Mouse (Mus musculus) heart, embryonic 12.5 days (tissue): ENCODE results near the gene Ptprf. TPM values are rescaled to one million over a fixed set of nuclear protein-coding genes. Genes with fewer than 3 reads are reported as not detected.
A peak's percentile ranks its signal among the peaks of the same experiment; 100 is the strongest.

Experiments used
- ATAC-seq: fragments of 200-750 bp; cut with Nextera tagmentation; 2 replicates; pipeline ENCODE4 v1.8.0; 2017; ENCODE audit warnings: moderate TSS enrichment, moderate library complexity; ENCODE audit not compliant: insufficient number of reproducible peaks, low FRiP score
- H3K27ac ChIP-seq: fragments of 300-500 bp; sonication (generic); 2 replicates; pipeline ENCODE4 v1.5.1; 2016; ENCODE audit warnings: mild to moderate bottlenecking, moderate library complexity; ENCODE audit not compliant: poor library complexity, severe bottlenecking
- H3K27me3 ChIP-seq: fragments of 300-500 bp; sonication (generic); replicated peaks from 2 replicates; pipeline ENCODE4 v1.6.1; 2016; ENCODE audit warnings: mild to moderate bottlenecking, moderate library complexity
- H3K36me3 ChIP-seq: fragments of 300-500 bp; sonication (generic); 2 replicates; pipeline ENCODE4 v1.6.1; 2016; ENCODE audit warnings: mild to moderate bottlenecking, moderate library complexity
- H3K4me1 ChIP-seq: fragments of 300-500 bp; sonication (generic); replicated peaks from 2 replicates; pipeline ENCODE4 v1.6.1; 2016; ENCODE audit warnings: mild to moderate bottlenecking
- H3K4me2 ChIP-seq: fragments of 300-500 bp; sonication (generic); 2 replicates; pipeline ENCODE4 v1.6.1; 2016; ENCODE audit warnings: mild to moderate bottlenecking, moderate library complexity
- H3K4me3 ChIP-seq: fragments of 300-500 bp; sonication (generic); 2 replicates; pipeline ENCODE4 v1.5.1; 2016; ENCODE audit warnings: mild to moderate bottlenecking
- H3K9ac ChIP-seq: fragments of 300-500 bp; sonication (generic); 2 replicates; pipeline ENCODE4 v1.6.1; 2016; ENCODE audit warnings: mild to moderate bottlenecking, moderate library complexity
- H3K9me3 ChIP-seq: fragments of 300-500 bp; sonication (generic); replicated peaks from 2 replicates; pipeline ENCODE4 v1.6.1; 2016; ENCODE audit warnings: mild to moderate bottlenecking, moderate library complexity
- WGBS: fragments of 180-500 bp; shearing (Covaris S2); methylation state at CpG from one replicate; pipeline ENCODE4 v1.1.7; 2016; 5-methylcytosine and 5-hydroxymethylcytosine counted together
- polyA plus RNA-seq: library from polyadenylated mRNA; unstranded; fragments of >200 nt; fragmentation: Nextera tagmentation; extraction: Ambion mirVana; gene quantifications from 2 replicates; pipeline ENCODE4 v1.2.1, GENCODE M21; 2016

Ptprf gene
- polyA plus RNA-seq, 1 experiment from 2014 or later = 38.1 TPM

DNA sequence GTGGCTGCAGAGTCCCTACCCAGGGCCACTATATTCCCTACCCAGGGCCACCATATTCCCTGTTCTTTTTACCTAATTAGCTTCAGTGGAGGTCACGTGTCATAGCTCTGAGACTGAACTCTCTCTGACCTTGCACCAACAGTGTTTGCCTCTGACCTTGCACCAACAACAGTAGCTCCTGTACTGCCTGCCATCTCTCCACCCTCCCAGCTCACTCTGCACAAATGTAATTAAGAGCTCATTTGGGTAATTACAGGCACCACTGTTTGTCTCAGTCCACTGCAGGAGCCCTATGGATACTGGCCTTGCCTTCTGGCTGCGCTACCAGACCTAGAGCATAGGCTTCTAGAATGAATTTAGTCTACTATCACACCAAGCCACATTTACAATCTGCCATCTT is 57.3 kb downstream of the Ptprf start:
- ATAC-seq = no peak
- H3K27ac ChIP-seq = no peak overlapping the region
- 77% methylated on average over 2 of the region's 2 CpGs for WGBS

GRCm38 (mm10) chr4:118231861-118232260 is 59.3 kb downstream of the Ptprf start:
- peaks cover 92% of the 10 kb centered on the region for H3K36me3 ChIP-seq
- WGBS = 90% methylated on average over 6 of the region's 6 CpGs
- H3K4me3 ChIP-seq = no peak overlapping the region
- peaks cover 11% of the 10 kb centered on the region for H3K4me1 ChIP-seq
- no peak for ATAC-seq
- H3K4me2 ChIP-seq = no peak overlapping the region
- no peak overlapping the region for H3K9ac ChIP-seq
- no peaks in the 10 kb centered on the region for H3K9me3 ChIP-seq
- H3K27me3 ChIP-seq = no peaks in the 10 kb centered on the region
- H3K27ac ChIP-seq = no peak overlapping the region

More for the DNA sequence above, 57.3 kb downstream of the Ptprf start:
- H3K27me3 ChIP-seq = no peaks in the 10 kb centered on the region
- peaks cover 88% of the 10 kb centered on the region for H3K36me3 ChIP-seq
- H3K4me2 ChIP-seq = no peak overlapping the region
- H3K4me1 ChIP-seq = peaks cover 19% of the 10 kb centered on the region
- H3K9ac ChIP-seq = no peak overlapping the region
- H3K9me3 ChIP-seq = no peaks in the 10 kb centered on the region
- no peak overlapping the region for H3K4me3 ChIP-seq

GRCm38 (mm10) chr4:118229035-118229770 is 62.0 kb downstream of the Ptprf start:
- WGBS = 74% methylated on average over 6 of the region's 6 CpGs
- Histone ChIP-seq H3K4me1 (peaks cover 11% of the 10 kb centered on the region), H3K27ac (no peak overlapping the region), H3K4me3 (no peak overlapping the region), H3K4me2 (no peak overlapping the region), H3K36me3 (peaks cover 92% of the 10 kb centered on the region), H3K9me3 (no peaks in the 10 kb centered on the region), H3K9ac (no peak overlapping the region), H3K27me3 (no peaks in the 10 kb centered on the region)
- ATAC-seq = no peak

- WGBS = 85% methylated on average over 12 of the region's 12 CpGs
These were observed 63.8 kb downstream of the Ptprf start for GRCm38 (mm10) chr4:118227398-118227797.

DNA sequence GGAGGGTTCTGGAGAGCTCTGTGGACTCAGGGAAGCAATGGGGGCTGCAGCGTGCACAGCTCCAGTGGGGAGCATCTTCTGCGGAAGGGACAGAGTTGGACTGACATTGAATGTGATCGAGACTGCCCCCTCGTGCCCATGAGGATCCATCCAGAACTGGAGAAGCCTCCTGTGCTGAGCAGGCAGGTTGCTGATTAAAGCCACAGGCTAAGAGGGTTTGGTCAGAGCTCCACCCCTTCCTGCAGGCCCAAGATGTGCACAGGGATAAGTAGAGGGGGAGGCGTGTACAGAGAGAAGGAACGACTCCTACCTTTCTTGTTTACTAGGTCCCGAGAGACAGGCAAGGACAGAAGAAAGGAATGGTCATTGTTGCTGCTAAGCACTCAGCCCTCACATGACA is 69.9 kb downstream of the Ptprf start:
- no peak overlapping the region for H3K27ac ChIP-seq
- no peaks in the 10 kb centered on the region for H3K4me1 ChIP-seq
- H3K4me2 ChIP-seq = no peak overlapping the region
- H3K27me3 ChIP-seq = no peaks in the 10 kb centered on the region
- no peak overlapping the region for H3K9ac ChIP-seq
- no peak for ATAC-seq
- peaks cover 93% of the 10 kb centered on the region for H3K36me3 ChIP-seq
- H3K4me3 ChIP-seq = no peak overlapping the region
- H3K9me3 ChIP-seq = no peaks in the 10 kb centered on the region
- 76% methylated on average over 7 of the region's 7 CpGs for WGBS

More at GRCm38 (mm10) chr4:118227398-118227797, 63.8 kb downstream of the Ptprf start:
- H3K4me1 ChIP-seq = no peaks in the 10 kb centered on the region
- no peak overlapping the region for H3K4me2 ChIP-seq
- H3K4me3 ChIP-seq = no peak overlapping the region
- no peaks in the 10 kb centered on the region for H3K9me3 ChIP-seq
- peaks cover 98% of the 10 kb centered on the region for H3K36me3 ChIP-seq
- H3K27ac ChIP-seq = no peak overlapping the region
- H3K9ac ChIP-seq = no peak overlapping the region
- no peak for ATAC-seq
- no peaks in the 10 kb centered on the region for H3K27me3 ChIP-seq

- no peaks in the 10 kb centered on the region for H3K9me3 ChIP-seq
- no peak overlapping the region for H3K9ac ChIP-seq
- no peak overlapping the region for H3K27ac ChIP-seq
- 83% methylated on average over 9 of the region's 9 CpGs for WGBS
- no peaks in the 10 kb centered on the region for H3K27me3 ChIP-seq
- H3K4me2 ChIP-seq = no peak overlapping the region
- H3K4me1 ChIP-seq = no peaks in the 10 kb centered on the region
- H3K4me3 ChIP-seq = no peak overlapping the region
- peaks cover 93% of the 10 kb centered on the region for H3K36me3 ChIP-seq
- no peak for ATAC-seq
These were observed 70.4 kb downstream of the Ptprf start for GRCm38 (mm10) chr4:118220756-118221155.

- Histone ChIP-seq H3K27me3 (no peaks in the 10 kb centered on the region), H3K36me3 (peaks cover 93% of the 10 kb centered on the region), H3K4me3 (no peak overlapping the region), H3K4me2 (no peak overlapping the region), H3K4me1 (no peaks in the 10 kb centered on the region), H3K9ac (no peak overlapping the region), H3K9me3 (no peaks in the 10 kb centered on the region), H3K27ac (no peak overlapping the region)
- WGBS = 89% methylated on average over 6 of the region's 6 CpGs
- ATAC-seq = no peak
These were observed 71.7 kb downstream of the Ptprf start for GRCm38 (mm10) chr4:118219487-118219886.

DNA sequence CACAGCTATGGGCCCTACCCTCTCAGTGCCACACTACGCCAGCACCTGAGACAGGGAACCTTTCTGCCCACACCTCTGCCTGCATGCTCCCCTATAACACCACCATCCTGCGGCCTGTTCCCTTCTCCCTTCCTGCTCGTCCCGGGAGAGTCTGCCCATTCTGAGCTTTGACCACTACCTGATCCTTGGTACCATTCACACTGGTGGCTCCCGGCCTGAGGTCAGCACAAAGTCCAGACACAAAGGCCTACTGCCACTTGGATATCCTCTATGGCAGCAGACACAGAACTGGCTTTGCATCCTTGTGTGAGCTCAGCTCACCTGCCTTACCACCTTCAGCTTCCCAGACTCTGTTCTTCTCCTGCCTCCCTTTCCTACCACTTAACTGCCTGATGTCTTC is 72.7 kb downstream of the Ptprf start:
- no peaks in the 10 kb centered on the region for H3K9me3 ChIP-seq
- ATAC-seq = no peak
- H3K27ac ChIP-seq = no peak overlapping the region
- H3K4me3 ChIP-seq = no peak overlapping the region
- 85% methylated on average over 5 of the region's 5 CpGs for whole genome bisulfite sequencing
- no peak overlapping the region for H3K4me2 ChIP-seq
- no peak overlapping the region for H3K9ac ChIP-seq
- no peaks in the 10 kb centered on the region for H3K27me3 ChIP-seq
- peaks cover 93% of the 10 kb centered on the region for H3K36me3 ChIP-seq
- no peaks in the 10 kb centered on the region for H3K4me1 ChIP-seq

- no peak overlapping the region for H3K9ac ChIP-seq
- peaks cover 96% of the 10 kb centered on the region for H3K36me3 ChIP-seq
- no peaks in the 10 kb centered on the region for H3K4me1 ChIP-seq
- no peak overlapping the region for H3K4me2 ChIP-seq
- 78% methylated on average over 17 of the region's 17 CpGs for WGBS
- H3K4me3 ChIP-seq = no peak overlapping the region
- H3K27me3 ChIP-seq = no peaks in the 10 kb centered on the region
- 0 out of 2 replicates have a peak, but pooled peaks have one; percentile 13 for ATAC-seq
- no peak overlapping the region for H3K27ac ChIP-seq
- no peaks in the 10 kb centered on the region for H3K9me3 ChIP-seq
These were observed 74.2 kb downstream of the Ptprf start for GRCm38 (mm10) chr4:118216726-118217595.

DNA sequence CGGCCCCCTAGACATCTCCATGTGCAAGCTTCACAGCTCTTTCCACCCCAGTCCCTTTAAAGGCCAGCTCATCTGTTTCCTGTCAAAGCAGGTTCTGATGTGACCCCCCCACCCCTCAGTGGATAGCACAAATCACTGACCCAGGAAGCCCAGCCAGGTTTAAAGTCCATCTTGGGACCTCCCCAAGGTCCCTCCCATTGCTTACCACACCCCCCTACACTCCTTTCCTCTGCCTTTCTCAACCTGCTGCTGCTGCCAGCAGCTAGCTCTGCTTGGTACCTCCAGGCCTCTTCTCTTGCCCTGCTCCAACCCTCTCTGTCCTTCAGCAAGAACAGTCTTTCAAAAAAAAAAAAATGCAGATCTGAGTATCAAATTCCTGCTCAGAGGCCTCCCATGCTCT is 76.3 kb downstream of the Ptprf start:
- H3K9me3 ChIP-seq = no peaks in the 10 kb centered on the region
- no peaks in the 10 kb centered on the region for H3K4me1 ChIP-seq
- H3K4me3 ChIP-seq = no peak overlapping the region
- 71% methylated on average over 1 of the region's 1 CpGs for WGBS
- H3K36me3 ChIP-seq = peaks cover 96% of the 10 kb centered on the region
- ATAC-seq = no peak
- no peak overlapping the region for H3K27ac ChIP-seq
- H3K4me2 ChIP-seq = no peak overlapping the region
- H3K9ac ChIP-seq = no peak overlapping the region
- H3K27me3 ChIP-seq = no peaks in the 10 kb centered on the region

- H3K9me3 ChIP-seq = no peaks in the 10 kb centered on the region
- no peak for ATAC-seq
- H3K36me3 ChIP-seq = peaks cover 43% of the 10 kb centered on the region
- H3K4me2 ChIP-seq = no peak overlapping the region
- no peak overlapping the region for H3K4me3 ChIP-seq
- H3K9ac ChIP-seq = no peak overlapping the region
- H3K4me1 ChIP-seq = no peaks in the 10 kb centered on the region
- 71% methylated on average over 10 of the region's 10 CpGs for WGBS
- H3K27ac ChIP-seq = no peak overlapping the region
- H3K27me3 ChIP-seq = no peaks in the 10 kb centered on the region
These were observed 84.1 kb downstream of the Ptprf start for GRCm38 (mm10) chr4:118206918-118207640.
